Mouse (Mus musculus) lung, postnatal 0 days (tissue): Measurements from ENCODE around the gene Acsm5. TPM values are rescaled to one million over a fixed set of nuclear protein-coding genes. Genes with fewer than 3 reads are reported as not detected.

Experiments
- ATAC-seq: fragments of 200-750 bp; cut with Nextera tagmentation; 2 replicates; pipeline ENCODE4 v1.8.0; 2017; ENCODE audit warnings: moderate library complexity
- DNase-seq: peaks from one replicate; pipeline ENCODE4 v3.0.0-alpha.2; 2016; ENCODE audit warnings: low spot score
- H3K27ac ChIP-seq: fragments of 300-500 bp; sonication (generic); 2 replicates; pipeline ENCODE4 v1.5.1; 2014; ENCODE audit warnings: antibody characterized with exemption, mild to moderate bottlenecking, low read length, mixed read lengths
- H3K27me3 ChIP-seq: fragments of 300-500 bp; sonication (generic); replicated peaks from 2 replicates; pipeline ENCODE4 v1.6.1; 2014; ENCODE audit warnings: low read length, mixed read lengths; ENCODE audit not compliant: insufficient read depth
- H3K36me3 ChIP-seq: fragments of 300-500 bp; sonication (generic); 2 replicates; pipeline ENCODE4 v1.6.1; 2014; ENCODE audit warnings: low read length, mixed read lengths; ENCODE audit not compliant: insufficient read depth
- H3K4me1 ChIP-seq: fragments of 300-500 bp; sonication (generic); 2 replicates; pipeline ENCODE4 v1.6.1; 2014; ENCODE audit warnings: antibody characterized with exemption, low read depth, low read length, mixed read lengths; ENCODE audit not compliant: insufficient read depth
- H3K4me2 ChIP-seq: fragments of 300-500 bp; sonication (generic); replicated peaks from 2 replicates; pipeline ENCODE4 v1.6.1; 2014; ENCODE audit warnings: low read depth, mild to moderate bottlenecking, low read length, moderate library complexity, mixed read lengths
- H3K4me3 ChIP-seq: fragments of 300-500 bp; sonication (generic); 2 replicates; pipeline ENCODE4 v1.5.1; 2014; ENCODE audit warnings: low read depth, low read length
- H3K9ac ChIP-seq: fragments of 300-500 bp; sonication (generic); replicated peaks from 2 replicates; pipeline ENCODE4 v1.6.1; 2014; ENCODE audit warnings: low read depth, mild to moderate bottlenecking
- H3K9me3 ChIP-seq: fragments of 300-500 bp; sonication (generic); 2 replicates; pipeline ENCODE4 v1.6.1; 2016; ENCODE audit warnings: low read length, mixed read lengths
- CTCF ChIP-seq: IDR thresholded peaks from 2 replicates; pipeline ENCODE4 v1.5.1; 2016; ENCODE audit warnings: antibody characterized with exemption, mild to moderate bottlenecking
- EP300 ChIP-seq: IDR thresholded peaks from 2 replicates; pipeline ENCODE4 v1.6.1; 2016; ENCODE audit warnings: antibody characterized with exemption, mild to moderate bottlenecking, control low read depth
- WGBS: fragments of 180-500 bp; shearing (Covaris S2); extraction: QIAGEN DNeasy Blood & Tissue Kit; methylation state at CpG from one replicate; pipeline ENCODE4 v1.1.7; 2014; 5-methylcytosine and 5-hydroxymethylcytosine counted together
- polyA plus RNA-seq: library from polyadenylated mRNA; unstranded; fragments of >200 nt; fragmentation: Nextera tagmentation; extraction: Ambion mirVana; gene quantifications from 2 replicates; pipeline ENCODE4 v1.2.1, GENCODE M21; 2015

The Acsm5 gene
- polyA plus RNA-seq, 1 experiment from 2014 or later: 0.11 TPM

DNA sequence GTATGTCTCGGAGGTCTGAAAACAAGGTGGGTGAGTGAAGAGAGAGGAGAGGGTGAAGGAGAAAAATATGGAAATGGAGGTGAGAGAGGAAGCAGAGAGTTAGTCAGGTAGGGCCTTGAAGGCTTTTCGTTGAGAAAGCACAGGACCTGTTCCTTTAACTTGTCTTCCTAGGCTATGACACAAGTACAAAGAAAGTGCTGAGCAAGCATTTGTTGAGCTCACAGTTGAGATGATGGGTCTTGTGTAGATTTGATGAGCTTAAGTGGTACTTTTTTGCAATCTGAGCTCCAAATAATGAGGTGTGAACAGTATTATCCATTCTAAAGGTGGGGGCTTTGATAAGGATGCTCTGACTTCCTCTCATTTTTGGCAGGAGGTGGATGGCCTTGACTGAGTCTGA lies 15.1 kb downstream of the Acsm5 start:
- ATAC-seq: no peak
- Histone ChIP-seq H3K4me3 (no peak overlapping the region), H3K27me3 (no peaks in the 10 kb centered on the region), H3K36me3 (no peaks in the 10 kb centered on the region), H3K4me2 (no peak overlapping the region), H3K27ac (no peak overlapping the region), H3K4me1 (no peaks in the 10 kb centered on the region), H3K9me3 (no peaks in the 10 kb centered on the region), H3K9ac (no peak overlapping the region)
- no peak for TF ChIP-seq EP300
- TF ChIP-seq CTCF: no peak
- 69% methylated on average over 2 of the region's 2 CpGs for WGBS
- no peak for DNase-seq

- no peak overlapping the region for H3K9ac ChIP-seq
- no peaks in the 10 kb centered on the region for H3K4me1 ChIP-seq
- H3K4me3 ChIP-seq: no peak overlapping the region
- 68% methylated on average over 2 of the region's 2 CpGs for WGBS
- TF ChIP-seq EP300 (no peak), CTCF (no peak)
- DNase-seq: no peak
- no peak overlapping the region for H3K4me2 ChIP-seq
- no peak overlapping the region for H3K27ac ChIP-seq
- H3K27me3 ChIP-seq: no peaks in the 10 kb centered on the region
- H3K9me3 ChIP-seq: no peaks in the 10 kb centered on the region
- ATAC-seq: no peak
- no peaks in the 10 kb centered on the region for H3K36me3 ChIP-seq
Measured at GRCm38 (mm10) chr7:119542445-119542844, 23.2 kb downstream of the Acsm5 start.

GRCm38 (mm10) chr7:119545572-119545971 lies 26.3 kb downstream of the Acsm5 start:
- no peak for ATAC-seq
- H3K4me2 ChIP-seq: no peak overlapping the region
- TF ChIP-seq EP300 (no peak), CTCF (no peak)

GRCm38 (mm10) chr7:119550471-119551222 lies 31.4 kb downstream of the Acsm5 start:
- H3K27me3 ChIP-seq: no peaks in the 10 kb centered on the region
- no peaks in the 10 kb centered on the region for H3K36me3 ChIP-seq
- H3K9ac ChIP-seq: no peak overlapping the region
- no peak overlapping the region for H3K27ac ChIP-seq
- no peak overlapping the region for H3K4me3 ChIP-seq
- 71% methylated on average over 3 of the region's 3 CpGs for WGBS
- TF ChIP-seq CTCF: no peak
- no peak for TF ChIP-seq EP300
- ATAC-seq (no peak), DNase-seq (no peak)
- no peaks in the 10 kb centered on the region for H3K4me1 ChIP-seq
- no peak overlapping the region for H3K4me2 ChIP-seq
- H3K9me3 ChIP-seq: no peaks in the 10 kb centered on the region

More at GRCm38 (mm10) chr7:119545572-119545971, 26.3 kb downstream of the Acsm5 start:
- Histone ChIP-seq H3K9ac (no peak overlapping the region), H3K36me3 (no peaks in the 10 kb centered on the region), H3K4me1 (no peaks in the 10 kb centered on the region), H3K9me3 (no peaks in the 10 kb centered on the region), H3K4me3 (no peak overlapping the region), H3K27ac (no peak overlapping the region), H3K27me3 (no peaks in the 10 kb centered on the region)
- no peak for DNase-seq

- no peak for DNase-seq
- H3K9ac ChIP-seq: no peak within 1 kb of the TSS
- H3K4me2 ChIP-seq: no peak within 1 kb of the TSS
- H3K9me3 ChIP-seq: no peaks in the 10 kb centered on the region
- no peaks in the 10 kb centered on the region for H3K4me1 ChIP-seq
- no peaks in the 10 kb centered on the region for H3K36me3 ChIP-seq
- H3K27me3 ChIP-seq: no peaks in the 10 kb centered on the region
- H3K4me3 ChIP-seq: no peak within 1 kb of the TSS
- no peak for ATAC-seq
- H3K27ac ChIP-seq: no peak within 1 kb of the TSS
- WGBS: 60% methylated on average over 1 of the region's 1 CpGs
- TF ChIP-seq CTCF (no peak), EP300 (no peak)
Measured at GRCm38 (mm10) chr7:119554040-119554439, 34.8 kb downstream of the Acsm5 start, which contains the start of gene Acsm2. Gene Acsm2 (plus strand): TSS chr7:119554340.

- H3K9me3 ChIP-seq: no peaks in the 10 kb centered on the region
- no peaks in the 10 kb centered on the region for H3K36me3 ChIP-seq
- no peak overlapping the region for H3K9ac ChIP-seq
- 66% methylated on average over 3 of the region's 3 CpGs for whole genome bisulfite sequencing
- no peak overlapping the region for H3K4me3 ChIP-seq
- ATAC-seq: no peak
- DNase-seq: no peak
- no peaks in the 10 kb centered on the region for H3K4me1 ChIP-seq
- H3K4me2 ChIP-seq: no peak overlapping the region
- TF ChIP-seq CTCF: no peak
- no peak for TF ChIP-seq EP300
- H3K27me3 ChIP-seq: no peaks in the 10 kb centered on the region
- no peak overlapping the region for H3K27ac ChIP-seq
Measured at GRCm38 (mm10) chr7:119559789-119560451, 40.7 kb downstream of the Acsm5 start.
